Mouse (Mus musculus) left cerebral cortex, postnatal 25 days (tissue): ENCODE measurements around the gene Bach1. TPM values are rescaled to one million over a fixed set of nuclear protein-coding genes. Genes with fewer than 3 reads are reported as not detected.
"Not testable (repeated sequence)": the region's sequence is repeated elsewhere in the genome, so short reads cannot be mapped to it uniquely, and the experiment has no call there.

ENCODE experiments used
- DNase-seq, 2 experiments: peaks; one replicate each; pipeline ENCODE4 v3.0.0; 2022; ENCODE audit warnings: low spot score in 2 of 2, mixed read lengths in 1 of 2
- intact Hi-C: fragments of 180-260 bp; cut with DNase I; formaldehyde crosslinking; loops from one replicate; pipeline ENCODE4 v1.15.1; 2025
- total RNA-seq, 2 experiments: library from RNA; stranded (reverse); gene quantifications; 2 replicates each; pipeline ENCODE4 v1.2.3; 2021

Bach1 gene
- total RNA-seq, 2 experiments from 2014 or later = 11.9 to 13.3 TPM

GRCm38 (mm10) chr16:87676182-87676581 is 22.6 kb upstream of the Bach1 start:
- no peak for DNase-seq
- intact Hi-C loops = no loop called here

GRCm38 (mm10) chr16:87678667-87679066 is 20.1 kb upstream of the Bach1 start:
- intact Hi-C loops = no loop called here
- DNase-seq = no peak

- intact Hi-C loops = no loop called here
- DNase-seq = no peak
Measured at GRCm38 (mm10) chr16:87680912-87681634, 17.7 kb upstream of the Bach1 start.

- no peak for DNase-seq
- intact Hi-C loops = no loop called here
Measured at GRCm38 (mm10) chr16:87681848-87682247, 16.9 kb upstream of the Bach1 start.

GRCm38 (mm10) chr16:87686458-87686857 is 12.3 kb upstream of the Bach1 start:
- DNase-seq = no peak
- intact Hi-C loops = no loop called here

GRCm38 (mm10) chr16:87687346-87687745 is 11.4 kb upstream of the Bach1 start:
- no peak for DNase-seq
- intact Hi-C loops = no loop called here

GRCm38 (mm10) chr16:87688328-87688727 is 10.4 kb upstream of the Bach1 start:
- intact Hi-C loops, DNase-seq: not testable (repeated sequence)

GRCm38 (mm10) chr16:87688823-87689222 is 9.9 kb upstream of the Bach1 start:
- DNase-seq, intact Hi-C loops: not testable (repeated sequence)

GRCm38 (mm10) chr16:87689225-87689624 is 9.5 kb upstream of the Bach1 start:
- intact Hi-C loops = no loop called here
- peak; percentile 42 to 67 for DNase-seq

- DNase-seq = no peak
Measured at GRCm38 (mm10) chr16:87690506-87690905, 8.2 kb upstream of the Bach1 start.

GRCm38 (mm10) chr16:87691102-87691501 is 7.6 kb upstream of the Bach1 start:
- DNase-seq = no peak
- intact Hi-C loops = no loop called here

More at GRCm38 (mm10) chr16:87690506-87690905, 8.2 kb upstream of the Bach1 start:
- intact Hi-C loops = no loop called here

GRCm38 (mm10) chr16:87692591-87692990 is 6.2 kb upstream of the Bach1 start:
- no peak for DNase-seq
- intact Hi-C loops = no loop called here

- intact Hi-C loops = no loop called here
- DNase-seq = no peak
Measured at GRCm38 (mm10) chr16:87697707-87698365, 909 bp upstream of the Bach1 start.

GRCm38 (mm10) chr16:87699306-87699692 is 554 bp downstream of the Bach1 start:
- DNase-seq = peak; percentile 54 to 64
- intact Hi-C loops = no loop called here

GRCm38 (mm10) chr16:87699693-87700394 is 1.1 kb downstream of the Bach1 start:
- DNase-seq = peak; percentile 27 to 39
- intact Hi-C loops = no loop called here

GRCm38 (mm10) chr16:87700395-87700765 is 1.6 kb downstream of the Bach1 start:
- no peak for DNase-seq
- intact Hi-C loops = no loop called here

- intact Hi-C loops = no loop called here
- DNase-seq = no peak
Measured at GRCm38 (mm10) chr16:87701891-87702290, 3.1 kb downstream of the Bach1 start.

GRCm38 (mm10) chr16:87702881-87703280 is 4.1 kb downstream of the Bach1 start:
- intact Hi-C loops = no loop called here
- DNase-seq = no peak

- intact Hi-C loops = no loop called here
Measured at GRCm38 (mm10) chr16:87704225-87704624, 5.5 kb downstream of the Bach1 start.

GRCm38 (mm10) chr16:87705892-87706589 is 7.3 kb downstream of the Bach1 start:
- DNase-seq = peak in 1 of 2 experiments; percentile 48
- intact Hi-C loops = no loop called here

More at GRCm38 (mm10) chr16:87704225-87704624, 5.5 kb downstream of the Bach1 start:
- DNase-seq = no peak
